Mouse (Mus musculus) CH12F3 (cell line): ENCODE data around the gene Lpar4.

ENCODE experiments used
- in situ Hi-C: fragments of 300-500 bp; cut with MboI; formaldehyde crosslinking; loops from 2 replicates; pipeline ENCODE4 v1.14.3; 2020; ENCODE audit warnings: low sequenced_read_pairs

Gene Lpar4

DNA sequence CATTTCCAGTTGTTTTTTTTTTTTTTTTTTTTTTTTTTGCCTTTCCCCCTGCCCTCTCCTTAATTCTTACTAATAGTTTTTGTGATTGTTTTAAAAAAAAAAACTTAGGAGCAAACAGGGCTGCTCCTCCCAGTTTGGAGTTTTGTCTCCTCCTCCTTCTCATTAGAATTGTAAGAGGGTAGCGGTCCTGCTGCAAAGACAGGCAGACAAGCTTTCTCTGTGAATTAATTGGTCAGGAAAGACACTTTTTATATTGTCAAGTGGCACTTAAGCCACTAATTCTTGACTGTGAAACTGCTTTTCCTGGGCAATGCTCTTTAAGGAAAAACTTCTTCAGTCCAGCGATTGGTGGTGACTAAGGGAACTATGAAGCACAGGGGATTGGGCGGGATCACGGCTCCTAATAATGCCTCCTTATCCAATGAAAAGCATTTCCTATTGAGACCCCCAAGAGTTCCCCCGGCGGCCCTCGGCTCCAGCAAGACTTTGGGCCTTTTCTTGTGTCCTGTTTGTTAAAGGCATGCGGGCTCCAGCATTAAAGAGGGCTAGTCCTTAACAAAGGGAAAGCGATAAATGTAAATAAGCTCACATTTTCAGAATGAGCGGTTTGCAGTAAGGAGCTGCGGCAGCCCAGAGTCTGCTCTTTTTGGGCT is at the start of gene Lpar4:
TSS of gene Lpar4 (plus strand) at position 451 of the 653 bp plus-strand sequence.
- in situ Hi-C loops: no loop called here

DNA sequence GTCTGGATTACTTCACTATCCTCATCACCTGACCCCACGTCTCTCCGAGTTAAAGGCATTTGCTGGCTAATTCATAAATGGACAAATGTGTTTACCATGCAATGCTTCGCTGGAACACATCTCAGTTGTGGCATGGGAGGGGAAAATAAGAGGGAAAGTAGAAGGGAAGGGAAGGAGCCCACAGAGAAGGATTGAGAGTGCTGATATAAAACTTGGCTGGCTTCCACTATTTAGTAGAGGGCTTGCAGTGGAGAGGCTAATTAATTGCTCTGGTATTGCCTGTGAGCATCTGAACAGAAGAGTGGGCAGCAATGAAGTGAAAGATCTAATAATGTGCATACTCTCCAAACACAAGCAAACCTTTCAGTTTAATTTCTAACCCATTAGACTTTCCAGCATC is 49.0 kb upstream of the Lpar4 start:
- in situ Hi-C loops: no loop called here

DNA sequence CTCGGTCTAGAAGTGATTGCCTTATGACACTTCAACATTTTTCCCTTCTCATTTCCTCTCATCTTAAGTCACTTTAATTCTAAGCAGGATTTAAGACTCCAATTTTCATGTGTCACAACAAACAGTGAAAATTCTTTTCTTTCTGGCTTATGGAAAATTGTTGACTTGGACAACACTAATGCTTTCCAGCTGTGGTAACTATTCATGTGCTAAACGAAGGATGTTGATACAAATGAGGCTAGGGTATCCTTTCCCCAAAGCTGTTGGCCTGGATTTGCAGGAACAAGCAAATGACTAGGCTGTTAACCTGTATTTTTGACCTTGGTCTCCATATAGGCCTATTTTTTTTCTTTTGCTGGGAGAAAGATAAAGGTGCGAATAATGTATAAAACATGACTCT is 48.5 kb upstream of the Lpar4 start:
- in situ Hi-C loops: no loop called here

DNA sequence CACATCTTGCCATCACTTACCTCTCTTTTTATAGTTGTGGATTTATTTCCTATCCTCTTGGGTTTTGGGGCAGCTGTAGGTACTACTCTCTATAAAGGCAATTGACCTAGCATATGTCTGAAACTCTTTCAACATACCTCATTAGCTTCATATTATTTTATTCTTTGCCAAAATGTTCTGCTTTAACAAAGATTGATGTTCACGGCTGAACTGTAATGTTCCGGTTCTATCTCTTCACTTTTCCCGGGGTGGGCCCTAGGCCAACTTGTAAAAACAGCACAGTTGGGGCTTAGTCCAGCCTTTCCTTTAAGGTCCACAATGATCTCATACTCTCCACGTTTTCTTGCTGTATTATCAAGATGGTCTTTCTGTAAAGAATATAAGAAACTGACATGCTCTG is 48.1 kb upstream of the Lpar4 start:
- in situ Hi-C loops: no loop called here

DNA sequence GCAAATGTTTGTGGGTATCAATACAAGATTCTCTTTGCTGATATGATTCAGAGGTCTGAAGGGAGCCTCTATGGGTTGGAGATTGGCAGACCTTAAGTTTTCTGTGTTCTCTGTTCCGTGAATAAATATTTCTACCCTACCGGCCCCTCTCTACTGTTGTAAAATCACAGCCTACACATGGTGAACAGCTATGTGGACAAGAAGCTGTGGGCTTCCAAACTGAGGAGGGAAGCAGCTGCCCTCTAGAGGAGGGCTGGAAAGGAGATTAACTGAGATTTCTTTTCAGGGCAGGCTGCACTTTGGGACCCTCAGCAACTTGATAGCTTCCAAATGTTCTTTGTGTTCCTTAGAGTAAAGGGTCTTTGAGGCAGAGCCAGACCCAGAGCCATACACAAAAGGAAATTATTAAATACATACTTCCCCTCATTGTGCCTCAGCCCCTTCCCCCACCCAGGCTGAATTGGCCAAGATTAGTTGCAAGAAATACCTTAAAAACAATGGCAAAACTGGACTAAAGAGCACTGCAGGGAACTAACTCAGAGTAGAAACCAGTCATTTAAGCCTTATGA is 22.6 kb upstream of the Lpar4 start:
- in situ Hi-C loops: no loop called here

DNA sequence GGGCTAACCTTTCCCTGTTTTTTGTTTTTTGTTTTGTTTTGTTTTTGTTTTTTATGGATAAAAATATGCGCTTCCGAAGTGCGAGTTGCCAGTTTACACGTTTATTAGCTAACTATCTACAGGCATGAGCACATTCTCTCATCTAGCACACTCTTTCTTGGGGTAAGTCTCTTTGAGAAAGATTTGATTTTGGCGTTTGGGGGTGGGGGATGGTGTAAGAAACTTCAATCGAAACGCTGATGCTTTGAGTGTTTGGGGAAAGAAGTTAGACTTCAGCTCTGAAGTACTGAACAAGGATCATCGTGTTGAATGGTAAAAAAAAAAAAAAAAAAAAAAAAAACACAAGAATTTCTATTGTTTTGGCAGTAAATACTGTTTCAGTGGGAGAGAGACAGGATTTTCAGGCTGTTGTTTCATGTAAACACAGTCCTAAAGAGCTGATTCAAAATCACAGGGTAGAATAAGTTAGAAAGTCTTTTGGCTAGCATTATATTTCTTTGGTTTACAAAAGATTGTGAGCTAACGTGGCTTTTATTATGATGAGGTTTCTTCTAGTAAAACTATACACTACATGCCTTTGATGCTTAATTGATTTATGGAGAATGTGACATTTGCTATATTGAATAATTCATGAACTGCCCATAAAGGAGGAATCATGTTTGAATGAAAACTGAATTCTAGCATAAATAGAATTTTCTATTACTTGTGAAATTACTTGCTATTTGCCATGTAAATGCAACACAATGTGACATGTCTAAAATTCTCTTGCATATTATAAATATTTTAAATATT is 599 bp downstream of the Lpar4 start:
- in situ Hi-C loops: no loop called here

DNA sequence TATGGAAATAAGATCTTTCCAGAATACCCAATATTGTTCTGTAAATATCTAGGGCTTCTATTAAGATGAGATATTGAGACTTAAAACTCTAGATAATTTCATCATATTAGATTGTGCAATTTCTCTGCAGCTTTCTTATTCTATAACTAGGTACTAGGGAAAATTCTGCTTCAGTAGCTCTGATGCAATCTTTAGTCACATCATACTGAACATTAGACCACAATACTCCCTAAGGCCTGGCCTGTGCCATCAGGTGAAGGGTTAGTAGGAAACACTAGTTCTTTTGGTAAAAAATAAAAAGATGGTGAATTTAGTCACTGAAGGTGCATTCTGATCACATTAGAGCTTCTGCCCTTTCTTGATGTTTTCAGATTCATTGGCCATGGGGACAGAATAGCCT is 4.1 kb downstream of the Lpar4 start:
- in situ Hi-C loops: no loop called here

DNA sequence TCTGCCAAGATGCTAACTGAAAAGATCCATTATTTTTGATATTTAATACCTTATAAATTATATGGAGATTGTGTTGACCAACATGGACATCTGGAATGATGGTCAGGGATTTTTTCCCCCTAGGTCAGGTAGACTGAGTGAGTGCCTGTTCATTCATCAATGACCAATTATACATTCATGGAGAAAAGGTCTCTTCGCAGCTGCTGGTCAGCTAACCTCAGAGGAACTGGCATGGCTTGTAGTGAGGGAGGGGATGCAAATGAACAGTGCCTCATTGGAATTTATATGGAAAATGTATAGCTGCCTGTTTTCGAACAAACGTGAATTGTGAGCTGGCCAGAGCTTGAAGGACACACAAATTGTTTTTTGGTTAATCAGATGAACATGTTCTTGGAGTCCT is 18.9 kb downstream of the Lpar4 start:
- in situ Hi-C loops: no loop called here

DNA sequence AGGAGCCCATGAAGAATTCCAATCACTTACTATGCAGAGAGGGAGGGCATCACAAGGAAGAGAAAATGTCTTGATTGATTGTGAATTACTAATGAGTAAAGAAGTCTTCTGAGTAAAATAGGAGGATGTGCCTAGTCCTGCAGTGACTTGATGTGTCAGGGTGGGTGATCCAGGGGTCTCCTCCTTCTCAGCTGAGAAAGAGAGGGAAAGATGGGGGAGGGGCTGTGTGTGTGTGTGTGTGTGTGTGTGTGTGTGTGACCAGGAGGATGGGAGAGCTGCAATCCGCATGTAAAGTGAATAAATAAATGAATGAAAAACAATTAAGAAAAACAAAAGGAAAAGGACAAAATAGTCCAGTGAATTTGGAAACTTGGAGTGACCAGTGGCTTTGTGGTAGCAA is 30.1 kb downstream of the Lpar4 start:
- in situ Hi-C loops: no loop called here

DNA sequence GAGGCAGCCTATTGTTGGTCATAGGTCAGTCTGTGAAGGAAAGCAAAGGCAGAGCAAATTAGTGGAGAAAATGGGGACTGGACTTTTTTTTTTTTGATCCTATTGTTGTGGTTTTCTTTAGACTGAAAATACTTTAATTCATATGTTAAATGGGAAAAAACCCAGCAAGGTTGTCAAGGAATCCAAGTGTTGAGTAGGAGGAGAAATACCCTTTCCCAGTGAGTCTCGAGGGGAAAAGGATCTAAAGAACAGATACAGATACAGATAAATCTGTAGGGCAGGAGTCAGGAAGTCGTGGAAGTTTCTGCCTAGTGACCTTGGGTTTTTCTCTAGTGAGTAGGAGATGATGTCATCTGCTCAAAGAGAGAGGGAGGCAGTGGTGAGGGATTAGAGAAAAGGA is 30.6 kb downstream of the Lpar4 start:
- in situ Hi-C loops: no loop called here

DNA sequence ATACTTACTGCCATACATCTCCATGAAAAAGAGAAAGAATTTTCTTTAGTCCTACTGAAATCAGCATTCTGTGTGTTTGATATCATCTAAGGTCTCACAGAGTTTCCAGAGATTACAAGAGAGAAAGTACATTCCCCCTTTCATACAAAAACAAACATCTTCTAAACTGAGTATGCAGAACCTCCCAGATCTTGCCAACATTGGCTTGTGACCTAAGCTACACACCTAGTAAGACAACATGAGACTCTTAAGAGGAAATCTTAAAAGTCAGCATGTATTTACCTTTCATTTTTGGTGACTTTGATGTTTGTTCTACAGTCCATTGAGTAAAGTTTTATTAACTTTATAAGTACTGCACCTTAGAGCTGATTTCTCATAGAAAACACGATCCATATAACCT is 33.4 kb downstream of the Lpar4 start:
- in situ Hi-C loops: no loop called here

DNA sequence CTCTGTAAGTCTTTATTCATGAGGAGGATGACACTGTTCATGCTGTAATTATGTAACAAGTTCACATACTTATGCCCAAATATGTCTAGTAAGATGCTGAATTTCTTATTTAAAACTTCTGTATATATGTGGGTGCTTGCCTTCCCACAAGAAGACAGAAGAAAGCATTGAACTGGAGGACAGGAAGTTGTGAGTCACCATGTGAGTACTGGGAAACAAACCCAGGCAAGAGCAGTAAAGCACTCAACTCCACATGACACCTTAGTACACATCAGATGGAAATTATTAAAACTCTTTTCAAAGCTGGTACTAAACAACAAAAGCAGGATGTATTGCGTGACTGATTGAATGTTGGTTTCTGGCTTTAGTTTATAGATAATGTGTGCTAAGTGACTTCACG is 41.8 kb downstream of the Lpar4 start:
- in situ Hi-C loops: no loop called here

DNA sequence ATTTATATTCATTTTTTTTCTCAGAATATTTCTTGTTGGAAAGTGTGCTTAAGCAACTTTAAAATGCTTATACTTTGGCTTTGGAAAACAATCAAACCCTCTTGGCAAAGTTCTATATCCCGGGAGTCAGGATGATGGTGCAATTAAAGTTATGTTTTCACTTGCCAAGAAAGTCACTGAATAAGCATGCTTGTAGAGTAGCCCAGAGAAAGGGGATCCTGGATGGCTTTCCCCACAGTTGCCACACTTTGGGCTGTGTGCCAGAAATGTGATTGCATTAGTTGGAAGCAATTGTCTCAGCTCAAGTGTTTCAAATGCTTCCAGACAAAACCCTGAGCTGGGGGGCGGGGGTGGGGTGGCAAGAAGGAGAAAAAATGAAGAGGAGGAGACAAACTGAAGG is 43.9 kb downstream of the Lpar4 start:
- in situ Hi-C loops: no loop called here
